Mouse (Mus musculus) cerebellum, adult 2 months (tissue): ENCODE measurements at regions not wholly inside any gene's neighbourhood (a gene's known extent, or its start where the extent isn't known, plus 50 kb on each side); places are given as distances from the start of the nearest gene placed in this dataset.
A peak's percentile ranks its signal among the peaks of the same experiment; 100 is the strongest.

Source experiments
- DNase-seq, 2 experiments: peaks; one replicate each; pipeline ENCODE4 v3.0.0; 2021
- H3K27ac ChIP-seq: fragments of 200-500 bp; 2 replicates; pipeline ENCODE4 v1.5.1; 2012; ENCODE audit warnings: low read length, control low read depth, inconsistent platforms; ENCODE audit not compliant: insufficient read depth
- H3K27me3 ChIP-seq: fragments of 200-500 bp; 2 replicates; pipeline ENCODE4 v1.6.1; 2012; ENCODE audit warnings: inconsistent platforms, mild to moderate bottlenecking, low read length, moderate library complexity; ENCODE audit not compliant: control insufficient read depth, insufficient read depth
- H3K4me1 ChIP-seq: fragments of 200-500 bp; 2 replicates; pipeline ENCODE4 v1.6.1; 2011; ENCODE audit warnings: low read length; ENCODE audit not compliant: control insufficient read depth, insufficient read depth
- H3K4me3 ChIP-seq: fragments of 200-500 bp; replicated peaks from 2 replicates; pipeline ENCODE3; 2011; ENCODE audit warnings: mild to moderate bottlenecking, low read depth, low read length, control low read depth; ENCODE audit not compliant: insufficient read depth
- CTCF ChIP-seq: fragments of 200-500 bp; IDR thresholded peaks from 2 replicates; pipeline ENCODE4 v1.5.1; 2011; ENCODE audit warnings: low read depth, mild to moderate bottlenecking, control low read depth, low read length, moderate library complexity, borderline replicate concordance; ENCODE audit not compliant: insufficient read depth
- POLR2A ChIP-seq: fragments of 200-500 bp; IDR thresholded peaks from 2 replicates; pipeline ENCODE4 v1.6.1; 2011; ENCODE audit warnings: low read length, control low read depth, borderline replicate concordance; ENCODE audit not compliant: insufficient read depth
- WGBS: fragments of 180-500 bp; shearing (Covaris S2); methylation state at CpG from one replicate; pipeline ENCODE4 v1.1.7; 2018; 5-methylcytosine and 5-hydroxymethylcytosine counted together

DNA sequence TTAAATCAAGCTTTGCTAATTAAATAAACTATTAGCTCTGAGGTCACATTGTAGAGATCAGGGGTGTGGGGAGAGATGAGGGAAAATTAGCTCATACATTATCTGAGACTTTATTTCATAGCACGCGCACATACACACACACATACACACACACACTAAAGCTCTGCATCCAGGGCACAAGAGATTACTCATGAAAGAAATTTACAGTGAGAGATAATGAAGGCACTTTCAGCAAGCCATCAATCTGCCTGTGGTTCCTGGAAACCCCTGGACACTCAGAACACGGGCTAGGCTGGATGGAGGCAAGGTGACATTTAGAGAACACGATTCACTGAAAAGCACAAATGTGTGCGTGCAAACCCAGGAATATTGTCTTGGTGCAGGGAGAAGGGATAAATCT is 60.2 kb downstream of the Scg2 start:
- TF ChIP-seq POLR2A, result no peak
- no peaks in the 10 kb centered on the region for H3K4me1 ChIP-seq
- WGBS, result 85% methylated on average over 5 of the region's 5 CpGs
- no peak overlapping the region for H3K27ac ChIP-seq
- no peak for DNase-seq
- H3K27me3 ChIP-seq, result no peaks in the 10 kb centered on the region
- H3K4me3 ChIP-seq, result no peak overlapping the region

DNA sequence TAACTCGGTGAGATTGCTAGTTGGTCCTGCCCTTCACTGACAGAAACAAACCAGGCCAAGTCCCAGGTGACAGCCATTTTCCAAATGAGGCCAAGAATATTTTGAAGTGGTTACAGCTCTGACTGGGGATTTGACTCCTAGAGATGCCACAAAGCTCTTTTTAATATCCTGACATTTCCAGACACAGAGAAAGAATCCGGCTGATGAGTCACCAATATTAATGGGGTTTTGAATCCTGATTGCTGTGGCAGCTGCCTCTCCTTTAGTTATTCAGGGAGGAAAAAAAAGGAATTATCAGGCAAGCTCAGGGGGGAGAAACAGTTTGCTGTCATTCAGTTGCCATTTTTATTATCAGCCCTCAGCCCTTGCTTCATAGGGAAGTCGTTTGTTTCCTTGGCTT is 65.1 kb downstream of the Scg2 start:
- H3K4me1 ChIP-seq, result no peaks in the 10 kb centered on the region
- TF ChIP-seq CTCF, result no peak
- TF ChIP-seq POLR2A, result no peak
- peak in 1 of 2 experiments; percentile 2 for DNase-seq
- no peak overlapping the region for H3K4me3 ChIP-seq
- H3K27ac ChIP-seq, result no peak overlapping the region
- 47% methylated on average over 3 of the region's 3 CpGs for WGBS
- no peaks in the 10 kb centered on the region for H3K27me3 ChIP-seq

DNA sequence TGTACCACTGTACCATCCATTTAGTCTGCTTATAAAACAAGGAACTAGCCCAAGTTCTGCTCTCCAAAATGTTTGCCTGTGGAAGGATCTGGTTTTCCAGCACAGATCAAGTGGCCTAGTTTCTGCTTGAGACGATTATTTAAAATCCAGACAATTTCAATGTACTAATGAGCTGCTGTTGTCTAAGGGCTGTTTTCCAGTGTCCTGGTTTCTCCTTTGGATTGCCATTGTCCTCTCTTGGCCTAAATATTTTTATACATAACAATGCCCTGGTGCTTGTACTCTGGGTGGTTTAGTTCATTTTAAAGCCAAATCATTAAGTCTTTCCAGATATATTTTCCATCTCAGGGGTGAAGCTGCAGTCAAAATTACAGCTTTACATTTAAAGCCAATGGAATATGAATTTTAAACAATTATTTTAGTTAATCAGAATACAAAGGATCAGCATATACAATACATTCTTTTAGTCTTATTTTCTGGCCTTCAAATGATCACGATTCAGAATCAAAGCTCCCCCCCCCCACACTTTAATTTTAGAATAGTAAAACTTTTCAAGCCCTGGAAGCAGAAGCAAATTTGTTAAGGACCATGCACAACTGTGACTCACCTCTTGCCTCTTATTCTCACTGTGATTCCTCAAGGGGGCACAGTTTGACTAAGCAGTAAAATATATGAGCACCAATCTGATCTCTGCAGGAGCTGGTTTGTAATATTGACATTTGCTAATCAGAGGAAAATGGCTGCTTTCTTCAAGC is 82.5 kb downstream of the Scg2 start:
- no peak overlapping the region for H3K4me3 ChIP-seq
- WGBS, result 78% methylated on average over 2 of the region's 2 CpGs
- no peaks in the 10 kb centered on the region for H3K4me1 ChIP-seq
- H3K27ac ChIP-seq, result no peak overlapping the region
- TF ChIP-seq CTCF, result no peak
- H3K27me3 ChIP-seq, result no peaks in the 10 kb centered on the region
- peak in 1 of 2 experiments; percentile 5 for DNase-seq

DNA sequence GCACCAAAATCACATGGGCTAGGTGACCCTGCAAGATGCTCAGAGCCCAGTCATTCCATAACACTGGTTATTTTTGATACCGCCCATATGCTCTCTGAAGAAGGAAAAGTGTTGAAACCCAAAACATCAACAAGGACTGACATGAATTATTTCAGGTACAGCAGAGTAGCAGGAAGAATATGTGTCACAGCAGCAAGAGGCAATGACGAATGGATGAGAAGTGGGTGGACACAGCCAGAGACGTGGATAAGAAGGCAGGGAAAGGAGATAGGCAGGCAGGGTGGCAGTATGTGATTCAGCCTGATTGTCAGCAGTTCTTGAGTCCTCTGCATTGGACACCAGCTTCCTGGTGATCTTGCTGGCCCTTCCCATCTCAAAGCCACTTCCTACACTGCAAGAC is 93.4 kb downstream of the Scg2 start:
- no peak overlapping the region for H3K4me3 ChIP-seq
- H3K4me1 ChIP-seq, result no peaks in the 10 kb centered on the region
- no peak overlapping the region for H3K27ac ChIP-seq
- TF ChIP-seq POLR2A, result no peak
- TF ChIP-seq CTCF, result no peak
- 85% methylated on average over 3 of the region's 3 CpGs for WGBS
- no peaks in the 10 kb centered on the region for H3K27me3 ChIP-seq
- DNase-seq, result no peak

DNA sequence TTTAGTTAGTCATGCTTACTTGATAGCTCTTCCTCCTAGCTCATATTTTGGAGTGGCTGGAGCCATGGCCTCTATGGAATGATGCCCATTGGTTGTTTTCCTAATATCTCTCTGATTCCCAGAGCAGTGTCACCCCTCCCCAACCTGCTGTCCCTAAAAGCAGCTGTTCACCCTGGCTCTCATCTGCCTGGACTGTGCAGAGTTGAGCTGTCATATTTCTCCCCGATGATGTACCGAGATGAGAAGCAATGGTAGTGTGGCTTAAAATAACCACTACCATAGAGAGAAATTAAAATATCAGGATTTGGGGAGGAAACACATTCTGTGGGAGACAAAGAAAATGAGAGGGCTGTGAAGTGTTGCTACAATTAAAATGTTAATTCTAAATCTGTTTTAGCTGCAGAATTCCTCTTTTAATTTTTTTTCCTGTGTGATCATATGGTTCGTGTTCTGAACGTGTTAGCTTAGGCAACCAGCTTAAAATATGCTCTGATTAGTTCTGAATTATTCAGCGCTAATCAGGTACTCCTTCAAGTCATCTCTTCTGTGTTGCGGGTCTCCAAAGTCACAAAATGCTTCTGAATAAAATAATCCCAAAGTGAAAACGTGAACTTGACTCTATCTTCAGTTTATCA is 104.3 kb downstream of the Scg2 start:
- no peak for TF ChIP-seq CTCF
- no peak for TF ChIP-seq POLR2A
- Histone ChIP-seq H3K4me1 (no peaks in the 10 kb centered on the region), H3K27ac (no peak overlapping the region), H3K27me3 (no peaks in the 10 kb centered on the region), H3K4me3 (no peak overlapping the region)
- DNase-seq, result no peak
- WGBS, result 56% methylated on average over 7 of the region's 7 CpGs

DNA sequence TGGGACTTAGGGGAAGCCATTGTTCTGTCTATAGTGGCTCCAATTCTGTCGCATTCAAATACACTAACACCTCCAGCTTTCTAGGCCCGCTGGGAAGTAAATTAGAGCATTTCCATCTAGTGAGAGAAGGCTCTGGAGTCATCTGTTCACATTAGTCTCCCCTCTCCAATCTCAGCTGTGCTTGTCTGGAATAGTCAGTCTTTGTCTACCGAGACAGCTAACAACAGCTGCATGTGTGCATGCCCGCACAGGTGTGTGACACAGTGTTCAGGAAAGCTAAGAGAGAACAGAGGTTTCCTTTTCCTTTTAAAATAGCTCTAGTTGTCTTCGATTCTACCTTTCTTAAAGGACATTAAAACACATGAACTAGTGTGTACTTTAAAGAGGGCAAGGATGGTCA is 122.7 kb downstream of the Scg2 start:
- Histone ChIP-seq H3K4me3 (no peak overlapping the region), H3K4me1 (no peaks in the 10 kb centered on the region), H3K27me3 (no peaks in the 10 kb centered on the region), H3K27ac (no peak overlapping the region)
- 67% methylated on average over 5 of the region's 5 CpGs for WGBS
- no peak for TF ChIP-seq CTCF
- no peak for TF ChIP-seq POLR2A
- no peak for DNase-seq

DNA sequence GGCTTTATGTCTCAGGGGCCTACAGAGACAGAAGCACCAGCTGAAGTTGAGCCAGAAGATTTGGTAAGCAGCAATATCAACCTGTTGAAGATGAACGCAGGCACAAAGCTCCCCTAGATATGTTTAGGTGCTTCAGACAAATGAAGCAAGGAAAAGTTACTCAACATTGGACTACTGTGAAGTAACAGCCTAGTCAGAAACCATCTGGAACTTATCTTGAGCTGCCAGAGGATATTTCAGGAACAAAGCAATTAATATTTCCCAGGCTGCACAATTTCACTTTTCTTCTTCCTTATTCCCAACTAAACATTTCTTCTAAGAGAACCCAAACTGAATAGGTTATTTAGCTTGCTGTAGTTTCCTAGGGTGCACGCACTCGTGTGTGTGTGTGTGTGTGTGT is 125.1 kb downstream of the Scg2 start:
- 84% methylated on average over 3 of the region's 3 CpGs for WGBS
- Histone ChIP-seq H3K27ac (no peak overlapping the region), H3K4me3 (no peak overlapping the region), H3K27me3 (no peaks in the 10 kb centered on the region), H3K4me1 (no peaks in the 10 kb centered on the region)
- no peak for DNase-seq
- TF ChIP-seq POLR2A (no peak), CTCF (no peak)

DNA sequence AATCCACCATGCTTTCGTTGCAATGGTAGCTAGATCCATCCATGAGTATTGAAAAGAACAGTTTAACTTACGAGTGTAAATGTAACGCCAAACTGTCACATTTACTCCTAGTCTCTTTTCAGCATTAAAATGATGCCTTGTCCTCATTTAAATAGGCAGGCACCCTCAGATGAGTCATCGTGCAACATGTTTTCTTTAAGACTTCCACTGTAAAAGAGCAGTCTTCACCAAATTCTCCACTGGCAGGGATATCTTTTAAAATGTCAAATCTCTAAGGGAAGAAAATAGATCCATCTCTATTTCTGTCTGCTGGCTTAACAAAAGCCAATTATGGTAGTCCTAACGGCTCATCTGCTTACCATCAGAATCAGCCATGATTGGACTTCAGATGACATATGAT is 127.8 kb downstream of the Scg2 start:
- Histone ChIP-seq H3K27ac (no peak overlapping the region), H3K27me3 (no peaks in the 10 kb centered on the region), H3K4me1 (no peaks in the 10 kb centered on the region), H3K4me3 (no peak overlapping the region)
- DNase-seq, result no peak
- TF ChIP-seq CTCF, result no peak
- no peak for TF ChIP-seq POLR2A
- 81% methylated on average over 5 of the region's 5 CpGs for WGBS
